Mouse (Mus musculus) myocyte (in vitro differentiated cells): ENCODE results near the gene Slc38a10. TPM values are rescaled to one million over a fixed set of nuclear protein-coding genes. Genes with fewer than 3 reads are reported as not detected.

Experiments used
- H3K27me3 ChIP-seq: one replicate; pipeline ENCODE4 v1.6.1; 2011; ENCODE audit not compliant: control insufficient read depth, insufficient read depth, insufficient read length
- H3K36me3 ChIP-seq: one replicate; pipeline ENCODE4 v1.6.1; 2011; ENCODE audit not compliant: control insufficient read depth, insufficient read depth
- H3K4me2 ChIP-seq: one replicate; pipeline ENCODE4 v1.6.1; 2011; ENCODE audit warnings: low read depth, control low read depth
- H3K4me3 ChIP-seq: one replicate; pipeline ENCODE4 v1.5.1; 2011; ENCODE audit warnings: mild to moderate bottlenecking, control low read depth, moderate library complexity
- H3K79me2 ChIP-seq: one replicate; pipeline ENCODE4 v1.6.1; 2011; ENCODE audit not compliant: control insufficient read depth, insufficient read depth
- H3ac ChIP-seq: one replicate; pipeline ENCODE4 v1.6.1; 2011; ENCODE audit not compliant: control insufficient read depth, insufficient read length
- CEBPB ChIP-seq: IDR thresholded peaks from 2 replicates; pipeline ENCODE4 v1.6.1; 2011; ENCODE audit warnings: mild to moderate bottlenecking, moderate library complexity; ENCODE audit not compliant: poor library complexity, insufficient read depth, severe bottlenecking
- E2F4 ChIP-seq: IDR thresholded peaks from one replicate; pipeline ENCODE4 v1.6.1; 2011; ENCODE audit warnings: mild to moderate bottlenecking, control low read depth, moderate library complexity; ENCODE audit not compliant: insufficient read depth
- MAX ChIP-seq: IDR thresholded peaks from one replicate; pipeline ENCODE4 v1.6.1; 2011; ENCODE audit warnings: low read depth, mild to moderate bottlenecking, control low read depth
- MYOD1 ChIP-seq, 3 experiments: IDR thresholded peaks; one replicate each; pipeline ENCODE4 v1.6.1; 2011; ENCODE audit warnings: control low read depth in 2 of 3, low read depth in 2 of 3, mild to moderate bottlenecking in 2 of 3, moderate library complexity in 1 of 3; ENCODE audit not compliant: insufficient read length in 2 of 3, control insufficient read depth in 1 of 3
- MYOG ChIP-seq, 3 experiments: IDR thresholded peaks; one replicate each; pipeline ENCODE4 v1.6.1; 2011; ENCODE audit warnings: control low read depth in 2 of 3, low read depth in 2 of 3, mild to moderate bottlenecking in 2 of 3; ENCODE audit not compliant: insufficient read length in 2 of 3, control insufficient read depth in 1 of 3, insufficient read depth in 1 of 3
- POLR2A ChIP-seq: IDR thresholded peaks from one replicate; pipeline ENCODE4 v1.6.1; 2011; ENCODE audit warnings: low read depth, mild to moderate bottlenecking, control low read depth, moderate library complexity; ENCODE audit not compliant: insufficient read length
- POLR2AphosphoS2 ChIP-seq: IDR thresholded peaks from one replicate; pipeline ENCODE4 v1.6.1; 2011; ENCODE audit warnings: low read depth, control low read depth; ENCODE audit not compliant: insufficient read length
- REST ChIP-seq: IDR thresholded peaks from one replicate; pipeline ENCODE4 v1.6.1; 2011; ENCODE audit warnings: mild to moderate bottlenecking, control low read depth, moderate library complexity; ENCODE audit not compliant: insufficient read depth, insufficient read length
- SRF ChIP-seq: IDR thresholded peaks from one replicate; pipeline ENCODE4 v1.6.1; 2011; ENCODE audit warnings: low read depth; ENCODE audit not compliant: control insufficient read depth, insufficient read length
- TCF12 ChIP-seq: IDR thresholded peaks from one replicate; pipeline ENCODE4 v1.6.1; 2011; ENCODE audit warnings: mild to moderate bottlenecking, control low read depth; ENCODE audit not compliant: poor library complexity, insufficient read depth, severe bottlenecking
- TCF3 ChIP-seq: IDR thresholded peaks from one replicate; pipeline ENCODE4 v1.6.1; 2011; ENCODE audit warnings: low read depth, control low read depth; ENCODE audit not compliant: insufficient read length
- USF1 ChIP-seq: IDR thresholded peaks from one replicate; pipeline ENCODE4 v1.6.1; 2011; ENCODE audit warnings: low read depth, mild to moderate bottlenecking, control low read depth, moderate library complexity
- polyA plus RNA-seq: library from polyadenylated mRNA; unstranded; fragments of >200 nt; fragmentation: generic; extraction: Trizol; gene quantifications from one replicate; pipeline ENCODE4 v1.2.1, GENCODE M21; 2012; ENCODE audit warnings: missing spikeins

Slc38a10 gene
- polyA plus RNA-seq, 1 experiment, result 97.9 TPM

DNA sequence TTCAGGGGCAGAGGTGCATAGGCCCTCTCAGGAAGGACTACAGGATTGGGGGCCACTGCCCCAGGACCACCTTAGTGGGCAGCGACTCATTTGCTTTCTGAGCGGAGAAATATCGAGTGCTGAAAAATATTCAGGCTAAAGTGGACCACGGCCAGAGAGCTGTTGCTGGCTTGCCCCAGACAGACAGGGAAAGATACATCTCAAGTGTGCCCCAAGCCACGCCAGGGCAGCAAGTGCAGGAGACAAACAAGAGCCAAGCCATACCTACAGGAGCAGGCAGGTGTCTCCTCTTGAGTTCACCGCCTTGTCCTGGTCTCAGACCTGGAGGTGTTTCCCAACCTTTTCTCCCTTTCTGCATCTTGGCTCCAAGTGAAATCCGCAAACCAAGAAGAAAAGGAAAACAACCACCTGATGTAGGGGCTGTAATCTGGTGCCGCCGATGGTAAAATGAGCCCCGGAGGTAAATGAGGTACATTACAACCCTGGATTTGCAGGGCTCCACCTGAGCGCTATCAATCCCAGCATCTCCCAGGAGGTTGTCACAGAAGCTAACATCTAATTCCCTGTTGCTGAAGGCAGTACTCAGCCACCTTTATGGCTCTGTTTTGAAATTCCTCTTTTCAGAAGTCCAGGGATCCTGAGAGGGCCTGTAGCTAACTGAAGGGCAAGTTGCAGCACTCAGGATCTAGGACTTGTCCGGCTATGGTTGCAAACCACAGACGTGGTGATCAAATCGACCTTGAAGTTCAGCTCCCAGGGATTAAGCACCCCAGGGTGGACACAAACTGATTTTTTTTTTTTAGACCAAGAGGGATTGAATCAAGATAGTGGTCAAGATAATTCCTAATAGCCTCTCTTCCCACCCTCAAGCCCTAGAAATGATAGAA lies 39.6 kb upstream of the Slc38a10 start:
- TF ChIP-seq POLR2AphosphoS2, result no peak
- no peak for TF ChIP-seq POLR2A
- TF ChIP-seq MYOD1 (IDR thresholded peaks at IDR 0.05; ENCODE audit: control insufficient read depth in 1 of 3, insufficient read length in 2 of 3, low read depth in 2 of 3), result no peak
- no peak for TF ChIP-seq REST
- no peak for TF ChIP-seq TCF12
- no peak for TF ChIP-seq MAX
- TF ChIP-seq CEBPB, result no peak
- no peak for TF ChIP-seq MYOG (IDR thresholded peaks at IDR 0.05; ENCODE audit: control insufficient read depth in 1 of 3, insufficient read depth in 1 of 3, insufficient read length in 2 of 3, low read depth in 2 of 3)
- TF ChIP-seq SRF, result no peak
- no peak for TF ChIP-seq TCF3
- no peak for TF ChIP-seq E2F4
- no peak for TF ChIP-seq USF1
- H3K4me2 ChIP-seq, result peak overlapping the region; percentile 83
- H3K36me3 ChIP-seq, result no peaks in the 10 kb centered on the region
- H3K4me3 ChIP-seq, result peak overlapping the region; percentile 96
- no peak overlapping the region for H3ac ChIP-seq
- no peaks in the 10 kb centered on the region for H3K27me3 ChIP-seq
- peaks cover 25% of the 10 kb centered on the region for H3K79me2 ChIP-seq

DNA sequence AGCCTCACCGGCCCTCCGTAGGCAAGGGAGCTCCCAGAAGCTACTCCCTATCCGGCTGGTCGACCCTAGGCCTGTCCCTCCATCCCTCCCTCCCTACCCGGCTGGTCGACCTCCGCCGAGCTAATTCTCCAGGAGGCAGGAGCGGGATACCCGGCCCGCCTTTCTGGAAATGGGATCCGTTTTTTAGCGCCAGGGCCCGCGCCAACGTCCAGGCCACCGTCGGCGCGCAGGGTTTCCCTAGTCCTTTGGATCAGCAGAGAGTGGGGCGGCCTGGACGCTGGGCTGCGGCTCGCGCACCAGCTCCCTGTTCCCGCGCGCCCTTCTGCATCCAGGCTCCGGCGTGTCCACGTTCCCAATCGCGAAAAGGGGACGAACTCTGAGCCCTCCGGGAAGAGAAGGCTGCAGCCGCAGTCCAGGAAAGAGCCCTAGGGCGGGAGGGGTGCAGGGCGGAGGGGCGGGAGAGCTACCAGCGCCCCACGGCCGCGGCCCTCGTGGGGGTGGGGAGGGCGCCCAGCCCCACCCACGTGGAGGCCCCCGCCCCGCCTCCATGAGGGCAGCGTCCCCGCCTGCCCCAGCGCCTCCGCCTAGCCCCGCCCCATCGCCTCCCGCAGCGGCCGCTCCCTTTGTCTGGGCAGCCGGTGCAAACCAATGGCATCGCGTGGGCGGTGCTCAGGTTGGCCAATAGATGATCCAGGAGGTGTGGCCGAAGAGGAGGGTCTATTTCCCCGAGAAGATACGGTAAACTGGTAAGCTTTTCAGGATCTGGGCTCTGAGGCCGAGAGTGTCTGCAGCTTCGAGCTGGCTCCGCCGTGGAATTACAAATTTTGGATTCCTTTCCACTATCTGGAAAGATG lies 38.5 kb upstream of the Slc38a10 start:
- Histone ChIP-seq H3K79me2 (peaks cover 25% of the 10 kb centered on the region), H3K27me3 (no peaks in the 10 kb centered on the region)
- TF ChIP-seq USF1, result no peak
- no peak for TF ChIP-seq MYOD1 (IDR thresholded peaks at IDR 0.05; ENCODE audit: control insufficient read depth in 1 of 3, insufficient read length in 2 of 3, low read depth in 2 of 3)
- no peak for TF ChIP-seq TCF3
- TF ChIP-seq E2F4, result no peak
- TF ChIP-seq CEBPB, result no peak
- TF ChIP-seq MAX, result no peak
- peak; percentile 30 for TF ChIP-seq SRF
- TF ChIP-seq MYOG (IDR thresholded peaks at IDR 0.05; ENCODE audit: control insufficient read depth in 1 of 3, insufficient read depth in 1 of 3, insufficient read length in 2 of 3, low read depth in 2 of 3), result no peak
- TF ChIP-seq POLR2A, result peak; percentile 77
- no peak for TF ChIP-seq TCF12
- TF ChIP-seq REST, result no peak
- TF ChIP-seq POLR2AphosphoS2, result peak; percentile 79

DNA sequence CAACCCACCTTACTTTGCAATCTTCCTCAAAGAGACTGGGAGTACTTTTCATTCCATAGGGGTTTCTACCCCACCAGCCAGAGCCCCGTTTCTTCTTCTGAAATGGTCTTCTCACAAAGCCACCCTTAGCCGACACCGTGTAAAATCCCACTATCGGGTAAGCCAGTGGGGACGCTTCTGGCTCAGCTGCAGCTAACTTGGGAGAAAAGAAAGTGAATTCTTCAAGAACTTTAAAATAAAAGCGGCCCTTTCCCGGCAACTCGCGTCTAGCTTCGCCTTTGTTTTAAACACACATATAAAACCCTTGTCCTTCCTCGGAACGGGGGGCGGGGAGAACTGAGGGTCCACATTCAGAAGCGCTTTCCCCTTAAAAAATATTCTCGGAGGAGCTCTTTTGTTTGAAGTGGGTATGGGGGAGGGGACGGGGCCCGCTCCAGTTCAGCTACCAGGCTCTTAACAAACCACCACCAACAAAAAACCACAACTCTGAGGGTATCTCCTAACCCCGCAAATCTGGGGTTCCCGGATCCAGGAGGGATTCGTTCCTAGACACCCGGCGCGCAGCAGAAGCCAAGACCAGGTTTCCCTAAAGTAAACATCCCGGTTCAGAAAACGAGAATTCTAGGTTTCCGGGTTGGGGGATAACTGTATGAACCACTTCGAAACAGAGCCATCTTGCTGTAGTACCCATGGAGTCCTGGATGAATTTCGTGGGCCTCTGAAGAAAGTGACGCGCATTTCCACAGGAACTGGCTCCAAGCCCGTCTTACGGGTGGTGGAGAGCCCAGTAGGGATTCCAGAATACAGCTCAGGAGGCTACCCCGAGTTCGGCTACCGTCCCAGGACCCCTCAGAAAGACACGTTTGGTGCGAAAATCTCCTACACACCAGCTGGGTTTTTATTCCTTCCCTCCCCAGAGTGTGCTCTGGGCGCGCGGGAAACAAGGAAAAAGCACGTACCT lies 37.6 kb upstream of the Slc38a10 start:
- Histone ChIP-seq H3K4me3 (peak overlapping the region; percentile 96), H3K79me2 (peaks cover 25% of the 10 kb centered on the region), H3K4me2 (peak overlapping the region; percentile 96), H3ac (peak overlapping the region; percentile 23), H3K27me3 (no peaks in the 10 kb centered on the region), H3K36me3 (no peaks in the 10 kb centered on the region)
- TF ChIP-seq REST (no peak), MYOD1 (IDR thresholded peaks at IDR 0.05; ENCODE audit: control insufficient read depth in 1 of 3, insufficient read length in 2 of 3, low read depth in 2 of 3) (no peak), CEBPB (no peak), TCF12 (no peak), POLR2AphosphoS2 (no peak), POLR2A (no peak), TCF3 (no peak)

More for the DNA sequence above, 38.5 kb upstream of the Slc38a10 start:
- H3K4me3 ChIP-seq, result peak overlapping the region; percentile 96
- peak overlapping the region; percentile 96 for H3K4me2 ChIP-seq
- peak overlapping the region; percentile 23 for H3ac ChIP-seq
- H3K36me3 ChIP-seq, result no peaks in the 10 kb centered on the region

DNA sequence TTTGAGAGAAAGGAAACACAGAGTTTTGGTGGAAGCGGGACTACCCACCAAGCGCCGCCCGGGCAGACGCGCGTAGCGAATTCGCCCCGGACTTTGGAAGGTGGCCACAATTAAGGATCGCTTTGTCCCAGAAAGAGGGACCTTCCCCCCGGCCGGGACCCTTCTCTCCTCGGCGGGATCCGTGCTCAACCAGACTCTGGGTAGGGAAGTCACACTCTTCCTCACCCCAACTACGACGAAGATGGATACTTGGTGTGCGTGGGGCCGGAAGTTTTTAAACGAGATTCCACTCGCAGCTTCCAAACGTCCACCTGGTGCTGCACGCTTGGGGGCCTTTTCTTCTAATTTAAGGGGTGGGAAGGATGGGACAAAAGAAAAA lies 36.9 kb upstream of the Slc38a10 start:
- TF ChIP-seq MYOG (IDR thresholded peaks at IDR 0.05; ENCODE audit: control insufficient read depth in 1 of 3, insufficient read depth in 1 of 3, insufficient read length in 2 of 3, low read depth in 2 of 3), result no peak
- TF ChIP-seq POLR2AphosphoS2, result no peak
- no peak for TF ChIP-seq CEBPB
- TF ChIP-seq MYOD1 (IDR thresholded peaks at IDR 0.05; ENCODE audit: control insufficient read depth in 1 of 3, insufficient read length in 2 of 3, low read depth in 2 of 3), result no peak
- no peak for TF ChIP-seq SRF
- no peak for TF ChIP-seq USF1
- TF ChIP-seq REST, result no peak
- TF ChIP-seq POLR2A, result no peak
- TF ChIP-seq TCF12, result no peak
- TF ChIP-seq E2F4, result no peak
- no peak for TF ChIP-seq TCF3
- no peak for TF ChIP-seq MAX
- peak overlapping the region; percentile 96 for H3K4me3 ChIP-seq
- H3K27me3 ChIP-seq, result no peaks in the 10 kb centered on the region
- H3ac ChIP-seq, result peak overlapping the region; percentile 23
- H3K4me2 ChIP-seq, result peak overlapping the region; percentile 96
- H3K79me2 ChIP-seq, result peaks cover 25% of the 10 kb centered on the region
- H3K36me3 ChIP-seq, result no peaks in the 10 kb centered on the region
